Mouse (Mus musculus): ENCODE data around the gene Acat2. TPM values are rescaled to one million over a fixed set of nuclear protein-coding genes. Genes with fewer than 3 reads are reported as not detected.
"Not testable (repeated sequence)": the region's sequence is repeated elsewhere in the genome, so short reads cannot be mapped to it uniquely, and the experiment has no call there.

Acat2 gene
- total RNA-seq, 2 experiments from 2014 or later, result 3.2 to 5.4 TPM

- no peak for DNase-seq
Observed at GRCm38 (mm10) chr17:12906436-12906835, 54.1 kb downstream of the Acat2 start.

- no peak for DNase-seq
Observed at GRCm38 (mm10) chr17:12905810-12906209, 54.7 kb downstream of the Acat2 start.

GRCm38 (mm10) chr17:12904349-12904748 is 56.2 kb downstream of the Acat2 start:
- DNase-seq, result no peak

DNA sequence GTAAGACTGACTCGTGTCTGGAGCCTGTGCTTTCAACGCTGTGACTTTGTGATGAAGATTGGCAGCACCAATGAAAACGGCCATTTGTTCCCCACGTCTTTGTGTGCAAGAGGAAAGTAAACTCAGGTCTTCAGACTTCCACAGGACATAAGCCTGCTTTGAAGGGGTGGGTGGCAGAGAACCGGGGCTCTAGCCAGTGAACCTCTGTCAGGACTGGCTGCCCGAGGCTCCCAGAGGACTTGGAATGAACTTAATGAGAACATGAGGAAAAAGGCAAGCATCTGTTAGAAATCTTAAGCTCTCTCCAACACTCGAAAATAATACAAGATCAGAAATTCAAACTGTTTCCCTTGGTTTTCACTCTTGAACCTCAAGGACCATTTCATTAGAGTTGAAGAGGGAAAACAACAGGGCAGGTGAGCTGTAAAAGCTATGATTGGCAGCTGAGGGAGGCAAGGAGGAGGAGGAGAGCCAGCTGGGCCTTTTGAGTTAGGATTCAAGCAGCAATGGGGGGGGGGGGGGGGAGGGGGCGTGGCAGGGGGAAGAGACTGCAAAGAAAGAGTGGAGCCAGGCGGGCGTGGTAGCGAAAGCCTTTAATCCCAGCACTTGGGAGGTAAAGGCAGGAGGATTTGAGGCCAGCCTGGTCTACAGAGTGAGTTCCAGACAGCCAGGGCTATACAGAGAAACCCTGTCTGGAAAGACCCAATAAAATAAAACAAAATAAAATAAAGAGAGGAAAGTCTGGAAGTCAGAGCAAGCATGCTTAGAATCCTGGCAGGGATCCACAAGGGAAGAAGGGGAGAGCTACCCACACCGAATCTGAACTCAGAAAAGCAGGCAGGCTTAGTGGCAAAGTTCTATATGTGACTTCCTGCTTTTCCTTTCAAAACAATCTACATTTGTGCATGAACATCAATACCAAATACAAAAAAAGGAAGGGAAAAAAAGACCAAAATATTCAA is 56.9 kb downstream of the Acat2 start:
- no peak for DNase-seq

GRCm38 (mm10) chr17:12902291-12902690 is 58.3 kb downstream of the Acat2 start:
- DNase-seq, result no peak

DNA sequence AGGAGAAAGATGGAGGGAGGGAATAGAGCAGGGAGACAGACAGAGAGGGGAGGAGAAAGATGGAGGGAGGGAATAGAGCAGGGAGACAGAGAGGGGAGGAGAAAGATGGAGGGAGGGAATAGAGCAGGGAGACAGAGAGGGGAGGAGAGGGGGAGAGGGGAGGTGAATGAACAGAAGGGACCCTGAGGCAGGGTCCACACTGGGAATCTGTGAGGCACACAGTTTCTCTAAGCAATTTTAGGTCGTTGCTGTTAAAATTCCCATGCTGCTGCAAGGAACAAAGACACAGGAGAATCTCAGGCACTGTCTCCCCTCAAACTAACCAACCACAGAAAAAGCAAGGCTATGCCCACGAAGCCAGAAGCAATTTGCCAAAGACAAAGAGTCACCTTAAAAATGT is 61.9 kb downstream of the Acat2 start:
- not testable (repeated sequence) for DNase-seq

DNA sequence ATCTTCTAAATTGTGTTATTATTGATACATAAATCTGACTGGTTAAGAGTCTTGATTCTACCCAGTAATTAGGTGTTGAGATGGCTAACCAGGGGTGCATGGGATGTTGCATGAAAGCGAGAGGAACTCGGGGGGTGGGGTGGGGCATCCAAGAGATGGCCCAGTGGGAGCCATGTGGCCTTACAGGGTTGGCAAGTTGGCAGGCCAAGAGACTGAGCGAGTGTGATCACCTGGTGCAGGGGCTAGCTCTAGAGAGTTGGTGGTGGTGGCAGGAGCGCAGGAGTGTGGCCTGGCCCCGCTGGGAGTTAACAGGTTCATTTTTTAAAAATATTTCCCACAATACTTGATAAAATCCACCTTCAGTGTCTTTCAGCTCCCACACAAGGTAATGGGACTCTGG is 62.9 kb downstream of the Acat2 start:
- DNase-seq, result no peak

Other genes with a start within 250 kb of the Acat2 start
- 10 to 100 TPM; 44.6 to 45.8 TPM for gene Igf2r, start 191.1 kb downstream of the Acat2 start, total RNA-seq (2021)
- under 1 TPM in 1 of 2 experiments, not detected in 1; 0.59 TPM for gene Mas1, start 92.6 kb downstream of the Acat2 start, total RNA-seq (2021)
- gene Mrgprh, start 84.7 kb downstream of the Acat2 start, total RNA-seq (2021), result 1 to 10 TPM; 1.2 to 2.2 TPM
- under 1 TPM in 1 of 2 experiments, not detected in 1; 0.83 TPM for gene Pnldc1, start 50.5 kb downstream of the Acat2 start, total RNA-seq (2021)
- 100 to 1,000 TPM; 159 to 178 TPM for gene Tcp1, start 45.0 kb downstream of the Acat2 start, total RNA-seq (2021)
- gene Mrpl18, start 44.4 kb downstream of the Acat2 start, total RNA-seq (2021), result 100 to 1,000 TPM; 100 to 109 TPM
- gene Acat3, start 20.1 kb downstream of the Acat2 start, total RNA-seq (2021), result not detected
- gene Wtap, start 33.4 kb upstream of the Acat2 start, total RNA-seq (2021), result 10 to 100 TPM; 23.3 to 24.7 TPM
- gene Sod2, start 46.1 kb upstream of the Acat2 start, total RNA-seq (2021), result 100 to 1,000 TPM; 447 to 456 TPM
- not detected for gene Gpr31b, start 91.5 kb upstream of the Acat2 start, total RNA-seq (2021)
- under 1 TPM; 0.10 to 0.32 TPM for gene Tcp10b, start 100.4 kb upstream of the Acat2 start, total RNA-seq (2021)
- gene Unc93a, start 171.1 kb upstream of the Acat2 start, total RNA-seq (2021), result not detected

Measured in gastrocnemius, postnatal 25 days (tissue).